Mouse (Mus musculus): ENCODE measurements around the gene Gnpat. TPM values are rescaled to one million over a fixed set of nuclear protein-coding genes. Genes with fewer than 3 reads are reported as not detected.

Gene Gnpat
- polyA plus RNA-seq, 1 experiment from 2014 or later = 66.4 TPM

GRCm38 (mm10) chr8:124863729-124864128 lies 896 bp downstream of the Gnpat start:
- peaks cover 69% of the 10 kb centered on the region for H3K79me2 ChIP-seq (ENCODE audit: inconsistent target)
- 0 out of 2 replicates have a peak, but pooled peaks cover 8% of the 10 kb centered on the region for H3K36me3 ChIP-seq (ENCODE audit: inconsistent target)
- WGBS (ENCODE audit: missing documents) = 1% methylated on average over 8 of the region's 8 CpGs
- peak overlapping the region; percentile 62 for H3K27ac ChIP-seq
- peak overlapping the region; percentile 96 for H3K4me3 ChIP-seq (ENCODE audit: inconsistent target)

GRCm38 (mm10) chr8:124866669-124867068 lies 3.8 kb downstream of the Gnpat start:
- 36% methylated on average over 3 of the region's 3 CpGs for WGBS (ENCODE audit: missing documents)
- Histone ChIP-seq H3K4me3 (ENCODE audit: inconsistent target) (no peak overlapping the region), H3K27ac (no peak overlapping the region), H3K36me3 (ENCODE audit: inconsistent target) (peaks cover 10% of the 10 kb centered on the region), H3K79me2 (ENCODE audit: inconsistent target) (peaks cover 88% of the 10 kb centered on the region)

- WGBS (ENCODE audit: missing documents) = 92% methylated on average over 2 of the region's 2 CpGs
- Histone ChIP-seq H3K79me2 (ENCODE audit: inconsistent target) (peaks cover 83% of the 10 kb centered on the region), H3K27ac (no peak overlapping the region), H3K36me3 (ENCODE audit: inconsistent target) (peaks cover 15% of the 10 kb centered on the region), H3K4me3 (ENCODE audit: inconsistent target) (no peak overlapping the region)
Measured at GRCm38 (mm10) chr8:124867126-124867525, 4.3 kb downstream of the Gnpat start.

- Histone ChIP-seq H3K36me3 (ENCODE audit: inconsistent target) (peaks cover 40% of the 10 kb centered on the region), H3K79me2 (ENCODE audit: inconsistent target) (peaks cover 62% of the 10 kb centered on the region), H3K27ac (no peak overlapping the region), H3K4me3 (ENCODE audit: inconsistent target) (no peak overlapping the region)
- 92% methylated on average over 6 of the region's 6 CpGs for WGBS (ENCODE audit: missing documents)
Measured at GRCm38 (mm10) chr8:124869708-124870107, 6.9 kb downstream of the Gnpat start.

GRCm38 (mm10) chr8:124871474-124871873 lies 8.6 kb downstream of the Gnpat start:
- Histone ChIP-seq H3K4me3 (ENCODE audit: inconsistent target) (no peak overlapping the region), H3K79me2 (ENCODE audit: inconsistent target) (peaks cover 44% of the 10 kb centered on the region), H3K27ac (no peak overlapping the region), H3K36me3 (ENCODE audit: inconsistent target) (peaks cover 46% of the 10 kb centered on the region)
- 90% methylated on average over 7 of the region's 7 CpGs for WGBS (ENCODE audit: missing documents)

GRCm38 (mm10) chr8:124872081-124872480 lies 9.2 kb downstream of the Gnpat start:
- no peak overlapping the region for H3K27ac ChIP-seq
- 95% methylated on average over 7 of the region's 7 CpGs for WGBS (ENCODE audit: missing documents)
- no peak overlapping the region for H3K4me3 ChIP-seq (ENCODE audit: inconsistent target)
- peaks cover 38% of the 10 kb centered on the region for H3K79me2 ChIP-seq (ENCODE audit: inconsistent target)
- peaks cover 53% of the 10 kb centered on the region for H3K36me3 ChIP-seq (ENCODE audit: inconsistent target)

GRCm38 (mm10) chr8:124872690-124873089 lies 9.9 kb downstream of the Gnpat start:
- Histone ChIP-seq H3K36me3 (ENCODE audit: inconsistent target) (peaks cover 59% of the 10 kb centered on the region), H3K27ac (no peak overlapping the region), H3K79me2 (ENCODE audit: inconsistent target) (peaks cover 32% of the 10 kb centered on the region), H3K4me3 (ENCODE audit: inconsistent target) (no peak overlapping the region)
- WGBS (ENCODE audit: missing documents) = 90% methylated on average over 5 of the region's 5 CpGs

- Histone ChIP-seq H3K4me3 (ENCODE audit: inconsistent target) (no peak overlapping the region), H3K27ac (no peak overlapping the region), H3K79me2 (ENCODE audit: inconsistent target) (no peaks in the 10 kb centered on the region), H3K36me3 (ENCODE audit: inconsistent target) (peaks cover 79% of the 10 kb centered on the region)
- WGBS (ENCODE audit: missing documents) = 94% methylated on average over 5 of the region's 5 CpGs
Measured at GRCm38 (mm10) chr8:124878141-124878540, 15.3 kb downstream of the Gnpat start.

GRCm38 (mm10) chr8:124878946-124879526 lies 16.2 kb downstream of the Gnpat start:
- H3K27ac ChIP-seq = no peak overlapping the region
- no peak overlapping the region for H3K4me3 ChIP-seq (ENCODE audit: inconsistent target)
- WGBS (ENCODE audit: missing documents) = 92% methylated on average over 10 of the region's 10 CpGs
- H3K36me3 ChIP-seq (ENCODE audit: inconsistent target) = peaks cover 79% of the 10 kb centered on the region
- no peaks in the 10 kb centered on the region for H3K79me2 ChIP-seq (ENCODE audit: inconsistent target)

GRCm38 (mm10) chr8:124888385-124888784 lies 25.6 kb downstream of the Gnpat start:
- WGBS (ENCODE audit: missing documents) = 93% methylated on average over 4 of the region's 5 CpGs
- H3K79me2 ChIP-seq (ENCODE audit: inconsistent target) = peaks cover 8% of the 10 kb centered on the region; the same call in 1 of the 2 replicates
- no peak overlapping the region for H3K27ac ChIP-seq
- no peak overlapping the region for H3K4me3 ChIP-seq (ENCODE audit: inconsistent target)
- peaks cover 61% of the 10 kb centered on the region for H3K36me3 ChIP-seq (ENCODE audit: inconsistent target)

- Histone ChIP-seq H3K27ac (no peak overlapping the region), H3K36me3 (ENCODE audit: inconsistent target) (peaks cover 33% of the 10 kb centered on the region), H3K79me2 (ENCODE audit: inconsistent target) (peaks cover 44% of the 10 kb centered on the region), H3K4me3 (ENCODE audit: inconsistent target) (no peak overlapping the region)
- 89% methylated on average over 3 of the region's 3 CpGs for WGBS (ENCODE audit: missing documents)
Measured at GRCm38 (mm10) chr8:124892596-124892995, 29.8 kb downstream of the Gnpat start.

- Histone ChIP-seq H3K79me2 (ENCODE audit: inconsistent target) (peaks cover 74% of the 10 kb centered on the region), H3K4me3 (ENCODE audit: inconsistent target) (peak overlapping the region; percentile 45; the same call in 1 of the 2 replicates), H3K27ac (no peak overlapping the region), H3K36me3 (ENCODE audit: inconsistent target) (peaks cover 35% of the 10 kb centered on the region)
- 89% methylated on average over 26 of the region's 26 CpGs for whole genome bisulfite sequencing (ENCODE audit: missing documents)
Measured at GRCm38 (mm10) chr8:124896010-124896631, 33.3 kb downstream of the Gnpat start.

GRCm38 (mm10) chr8:124896632-124897385 lies 34.0 kb downstream of the Gnpat start:
- peaks cover 79% of the 10 kb centered on the region for H3K79me2 ChIP-seq (ENCODE audit: inconsistent target)
- H3K4me3 ChIP-seq (ENCODE audit: inconsistent target) = peak overlapping the region; percentile 45
- peaks cover 36% of the 10 kb centered on the region for H3K36me3 ChIP-seq (ENCODE audit: inconsistent target)
- WGBS (ENCODE audit: missing documents) = 1% methylated on average over 53 of the region's 60 CpGs
- H3K27ac ChIP-seq = no peak overlapping the region

GRCm38 (mm10) chr8:124897386-124898250 lies 34.8 kb downstream of the Gnpat start, which contains the start of the genes Exoc8 and Sprtn:
Gene Exoc8, minus strand, starts transcription at chr8:124897705.
Gene Sprtn, plus strand, starts transcription at chr8:124897886.
- peak within 1 kb of the TSS; percentile 17; the same call in 1 of the 2 replicates for H3K27ac ChIP-seq

More at GRCm38 (mm10) chr8:124897386-124898250, 34.8 kb downstream of the Gnpat start, which contains the start of the genes Exoc8 and Sprtn:
- Histone ChIP-seq H3K4me3 (ENCODE audit: inconsistent target) (peak within 1 kb of the TSS; percentile 56), H3K79me2 (ENCODE audit: inconsistent target) (peaks cover 87% of the 10 kb centered on the region), H3K36me3 (ENCODE audit: inconsistent target) (peaks cover 44% of the 10 kb centered on the region)
- WGBS (ENCODE audit: missing documents) = under 1% methylated on average over 94 of the region's 114 CpGs

Measured in macrophage (primary cell).